Mouse (Mus musculus) thymus, postnatal 0 days (tissue): ENCODE measurements around the gene Tmem163. TPM values are rescaled to one million over a fixed set of nuclear protein-coding genes. Genes with fewer than 3 reads are reported as not detected.
A peak's percentile ranks its signal among the peaks of the same experiment; 100 is the strongest.

ENCODE experiments used
- DNase-seq: peaks from one replicate; pipeline ENCODE4 v3.0.0-alpha.2; 2015; ENCODE audit warnings: low spot score
- polyA plus RNA-seq: library from polyadenylated mRNA; unstranded; fragments of >200 nt; fragmentation: Nextera tagmentation; extraction: Ambion mirVana; gene quantifications from 2 replicates; pipeline ENCODE4 v1.2.1, GENCODE M21; 2015

The Tmem163 gene
- 0.81 and 0.96 TPM in 2 replicates for polyA plus RNA-seq

GRCm38 (mm10) chr1:127679498-127680133 is at the start of gene Tmem163:
Gene Tmem163 (minus strand): TSS chr1:127679548.
- peak; percentile 66 for DNase-seq

GRCm38 (mm10) chr1:127729096-127729495 is 49.7 kb upstream of the Tmem163 start, which contains the start of gene Acmsd:
Gene Acmsd (plus strand): TSS chr1:127729413.
- no peak for DNase-seq

GRCm38 (mm10) chr1:127723596-127723995 is 44.2 kb upstream of the Tmem163 start:
- no peak for DNase-seq

GRCm38 (mm10) chr1:127718290-127718689 is 38.9 kb upstream of the Tmem163 start:
- no peak for DNase-seq

GRCm38 (mm10) chr1:127716441-127716840 is 37.1 kb upstream of the Tmem163 start:
- DNase-seq: no peak

- no peak for DNase-seq
These were observed 26.9 kb upstream of the Tmem163 start for GRCm38 (mm10) chr1:127706269-127706668.

GRCm38 (mm10) chr1:127702187-127702586 is 22.8 kb upstream of the Tmem163 start:
- DNase-seq: peak; percentile 8

GRCm38 (mm10) chr1:127696533-127696932 is 17.2 kb upstream of the Tmem163 start:
- peak; percentile 21 for DNase-seq

- DNase-seq: peak; percentile 15
These were observed 1.4 kb downstream of the Tmem163 start for GRCm38 (mm10) chr1:127677661-127678580.

- peak; percentile 29 for DNase-seq
These were observed 2.2 kb downstream of the Tmem163 start for GRCm38 (mm10) chr1:127677131-127677631.

GRCm38 (mm10) chr1:127676516-127677099 is 2.7 kb downstream of the Tmem163 start:
- no peak for DNase-seq

GRCm38 (mm10) chr1:127676116-127676515 is 3.2 kb downstream of the Tmem163 start:
- DNase-seq: no peak

GRCm38 (mm10) chr1:127675253-127675652 is 4.1 kb downstream of the Tmem163 start:
- DNase-seq: no peak

- no peak for DNase-seq
These were observed 5.9 kb downstream of the Tmem163 start for GRCm38 (mm10) chr1:127673221-127674050.

- DNase-seq: no peak
These were observed 11.2 kb downstream of the Tmem163 start for GRCm38 (mm10) chr1:127668161-127668560.

GRCm38 (mm10) chr1:127667110-127667860 is 12.1 kb downstream of the Tmem163 start:
- DNase-seq: no peak

- DNase-seq: no peak
These were observed 13.1 kb downstream of the Tmem163 start for GRCm38 (mm10) chr1:127666221-127666620.

- DNase-seq: peak; percentile 42
These were observed 16.8 kb downstream of the Tmem163 start for GRCm38 (mm10) chr1:127662385-127663068.
